Mouse (Mus musculus) kidney, adult 2 months (tissue): ENCODE data around the gene Atp11a. TPM values are rescaled to one million over a fixed set of nuclear protein-coding genes. Genes with fewer than 3 reads are reported as not detected.

ENCODE experiments used
- DNase-seq: peaks from one replicate; pipeline ENCODE4 v3.0.0; 2021
- H3K27ac ChIP-seq: fragments of 200-500 bp; 2 replicates; pipeline ENCODE4 v1.5.1; 2012; ENCODE audit warnings: low read depth, low read length, control low read depth, inconsistent platforms; ENCODE audit not compliant: insufficient read depth
- H3K27me3 ChIP-seq: fragments of 200-500 bp; replicated peaks from 2 replicates; pipeline ENCODE4 v1.6.1; 2012; ENCODE audit warnings: mild to moderate bottlenecking, moderate library complexity, low read length, inconsistent platforms; ENCODE audit not compliant: control insufficient read depth, insufficient read depth
- H3K36me3 ChIP-seq: fragments of 200-500 bp; 2 replicates; pipeline ENCODE4 v1.6.1; 2012; ENCODE audit warnings: mild to moderate bottlenecking, moderate library complexity, low read length, inconsistent platforms; ENCODE audit not compliant: control insufficient read depth, insufficient read depth
- H3K4me1 ChIP-seq: fragments of 200-500 bp; 2 replicates; pipeline ENCODE4 v1.6.1; 2011; ENCODE audit warnings: low read length; ENCODE audit not compliant: control insufficient read depth, insufficient read depth
- H3K4me3 ChIP-seq: fragments of 200-500 bp; 2 replicates; pipeline ENCODE4 v1.5.1; 2011; ENCODE audit warnings: mild to moderate bottlenecking, low read depth, low read length, control low read depth; ENCODE audit not compliant: insufficient read depth
- CTCF ChIP-seq: fragments of 200-500 bp; conservative IDR thresholded peaks from 2 replicates; pipeline ENCODE4 v1.5.1; 2011; ENCODE audit warnings: low read depth, mild to moderate bottlenecking, control low read depth, low read length, moderate library complexity, mixed read lengths; ENCODE audit not compliant: insufficient read depth, insufficient read length
- POLR2A ChIP-seq: fragments of 200-500 bp; IDR thresholded peaks from one replicate; pipeline ENCODE4 v1.6.1; 2011; ENCODE audit warnings: low read depth, low read length, control low read depth
- WGBS: fragments of 180-500 bp; shearing (Covaris S2); methylation state at CpG from one replicate; pipeline ENCODE4 v1.1.7; 2018; 5-methylcytosine and 5-hydroxymethylcytosine counted together
- polyA plus RNA-seq: library from polyadenylated mRNA; depleted of rRNA; stranded (reverse); fragments of >200 nt; gene quantifications from 2 replicates; pipeline ENCODE4 v1.2.3, GENCODE M21; 2012; rRNA removed

Atp11a gene
- polyA plus RNA-seq, 1 experiment: 176 TPM

GRCm38 (mm10) chr8:12916156-12916900, 159.5 kb downstream of the Atp11a start:
- Histone ChIP-seq H3K36me3 (no peaks in the 10 kb centered on the region), H3K27ac (no peak overlapping the region), H3K4me3 (no peak overlapping the region), H3K4me1 (peaks cover 11% of the 10 kb centered on the region), H3K27me3 (no peaks in the 10 kb centered on the region)
- DNase-seq: no peak
- 80% methylated on average over 16 of the region's 16 CpGs for WGBS
- no peak for TF ChIP-seq POLR2A
- no peak for TF ChIP-seq CTCF

- TF ChIP-seq CTCF: no peak
- no peak for TF ChIP-seq POLR2A
- Histone ChIP-seq H3K36me3 (no peaks in the 10 kb centered on the region), H3K4me1 (peaks cover 4% of the 10 kb centered on the region; the same call in 1 of the 2 replicates), H3K27me3 (no peaks in the 10 kb centered on the region), H3K27ac (no peak overlapping the region), H3K4me3 (no peak overlapping the region)
- WGBS: 82% methylated on average over 3 of the region's 3 CpGs
- DNase-seq: no peak
These were observed 160.2 kb downstream of the Atp11a start for GRCm38 (mm10) chr8:12917029-12917428.

GRCm38 (mm10) chr8:12917831-12918230, 161.0 kb downstream of the Atp11a start:
- TF ChIP-seq CTCF (no peak), POLR2A (no peak)
- H3K4me1 ChIP-seq: peaks cover 3% of the 10 kb centered on the region; the same call in 1 of the 2 replicates
- 34% methylated on average over 4 of the region's 4 CpGs for WGBS

More at GRCm38 (mm10) chr8:12917831-12918230, 161.0 kb downstream of the Atp11a start:
- H3K36me3 ChIP-seq: no peaks in the 10 kb centered on the region
- H3K4me3 ChIP-seq: no peak overlapping the region
- H3K27me3 ChIP-seq: no peaks in the 10 kb centered on the region
- peak overlapping the region; percentile 33; the same call in 1 of the 2 replicates for H3K27ac ChIP-seq
- peak; percentile 82 for DNase-seq

Other genes with a start within 250 kb of the Atp11a start
- gene Spaca7, start 184.0 kb upstream of the Atp11a start, polyA plus RNA-seq: 0.14 and 0.19 TPM in 2 replicates
- 28.4 and 36.4 TPM in 2 replicates for gene Tubgcp3, start 84.8 kb upstream of the Atp11a start, polyA plus RNA-seq
- gene Mcf2l, start 116.8 kb downstream of the Atp11a start, polyA plus RNA-seq: 15.1 and 16.6 TPM in 2 replicates